Mouse (Mus musculus) lung, postnatal 0 days (tissue): ENCODE data around the gene Elf2.

Experiments
- CTCF ChIP-seq: IDR thresholded peaks from 2 replicates; pipeline ENCODE4 v1.5.1; 2016; ENCODE audit warnings: antibody characterized with exemption, mild to moderate bottlenecking
- EP300 ChIP-seq: IDR thresholded peaks from 2 replicates; pipeline ENCODE4 v1.6.1; 2016; ENCODE audit warnings: antibody characterized with exemption, mild to moderate bottlenecking, control low read depth

DNA sequence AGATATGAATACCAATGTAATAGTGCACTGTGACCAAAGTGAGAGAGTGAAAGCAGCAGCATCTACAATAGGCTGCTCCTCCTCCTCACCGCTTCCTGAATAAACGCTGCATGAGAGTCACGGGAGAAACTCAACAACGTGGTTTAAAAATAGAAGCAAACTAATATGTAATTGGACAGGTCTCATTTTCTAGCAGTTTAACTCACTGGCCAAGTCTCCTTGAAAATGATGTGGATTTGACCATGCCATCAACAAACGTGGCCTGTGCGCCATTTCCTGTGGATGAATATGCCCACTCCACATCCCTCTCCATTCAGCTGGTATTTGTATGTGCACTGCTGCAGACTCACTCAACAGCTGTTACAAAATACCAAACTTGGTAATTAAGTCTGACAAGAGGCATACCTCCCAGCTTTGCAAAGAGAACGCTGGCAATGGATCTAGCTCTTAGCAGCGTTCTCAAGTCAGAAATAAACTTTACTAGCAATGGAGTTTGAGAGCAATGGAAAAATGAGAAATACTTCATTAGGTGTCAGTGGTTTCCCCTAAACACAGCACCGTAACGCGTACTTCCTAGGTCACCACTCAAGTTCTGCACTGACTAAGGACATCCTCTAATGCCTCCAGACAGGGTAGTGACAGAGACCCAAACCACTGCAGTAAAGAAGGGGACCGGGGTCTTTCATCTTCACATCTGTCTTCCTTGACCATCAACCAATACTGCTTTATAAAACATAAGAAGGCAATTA lies 70.2 kb downstream of the Elf2 start:
- TF ChIP-seq CTCF (no peak), EP300 (peak; percentile 76)
